Mouse (Mus musculus) telencephalon, adult 2 months (tissue): ENCODE measurements at regions not wholly inside any gene's neighbourhood (a gene's known extent, or its start where the extent isn't known, plus 50 kb on each side); places are given as distances from the start of the nearest gene placed in this dataset.

Source experiments
- DNase-seq: peaks from one replicate; pipeline ENCODE4 v3.0.0-alpha.2; 2011; ENCODE audit warnings: low read depth, low spot score

- DNase-seq: no peak
These were observed 152.6 kb downstream of the Adam29 start for GRCm38 (mm10) chr8:55754189-55754588.

GRCm38 (mm10) chr8:55724303-55725279, 182.2 kb downstream of the Adam29 start:
- DNase-seq: no peak

GRCm38 (mm10) chr8:55691791-55692190, 215.0 kb downstream of the Adam29 start:
- no peak for DNase-seq

GRCm38 (mm10) chr8:55680436-55680835, 226.3 kb downstream of the Adam29 start:
- DNase-seq: no peak

GRCm38 (mm10) chr8:55638716-55639115, 268.0 kb downstream of the Adam29 start:
- no peak for DNase-seq

- DNase-seq: peak; percentile 4
These were observed 284.3 kb downstream of the Adam29 start for GRCm38 (mm10) chr8:55622399-55622798.
